Mouse (Mus musculus): ENCODE measurements around the gene Slc17a9. TPM values are rescaled to one million over a fixed set of nuclear protein-coding genes. Genes with fewer than 3 reads are reported as not detected.
A peak's percentile ranks its signal among the peaks of the same experiment; 100 is the strongest.

Gene Slc17a9
- polyA plus RNA-seq, 1 experiment from 2014 or later = 0.59 TPM

GRCm38 (mm10) chr2:180755896-180756295, 30.8 kb downstream of the Slc17a9 start:
- Histone ChIP-seq H3K4me2 (no peak overlapping the region), H3K27me3 (replicated peaks) (peaks cover 43% of the 10 kb centered on the region), H3K9ac (no peak overlapping the region), H3K27ac (ENCODE audit: poor library complexity, severe bottlenecking) (no peak overlapping the region), H3K9me3 (replicated peaks) (no peaks in the 10 kb centered on the region), H3K4me1 (replicated peaks) (no peaks in the 10 kb centered on the region), H3K4me3 (no peak overlapping the region), H3K36me3 (no peaks in the 10 kb centered on the region)
- WGBS = 2% methylated on average over 8 of the region's 8 CpGs
- no peak for ATAC-seq (ENCODE audit: insufficient number of reproducible peaks, low FRiP score)

GRCm38 (mm10) chr2:180756786-180757185, 31.7 kb downstream of the Slc17a9 start:
- no peak overlapping the region for H3K9ac ChIP-seq
- no peak for ATAC-seq (ENCODE audit: insufficient number of reproducible peaks, low FRiP score)

GRCm38 (mm10) chr2:180758513-180759263, 33.6 kb downstream of the Slc17a9 start:
- Histone ChIP-seq H3K27me3 (replicated peaks) (peaks cover 54% of the 10 kb centered on the region), H3K4me3 (no peak overlapping the region), H3K9ac (no peak overlapping the region), H3K36me3 (no peaks in the 10 kb centered on the region), H3K9me3 (replicated peaks) (no peaks in the 10 kb centered on the region), H3K4me1 (replicated peaks) (no peaks in the 10 kb centered on the region), H3K27ac (ENCODE audit: poor library complexity, severe bottlenecking) (no peak overlapping the region), H3K4me2 (no peak overlapping the region)
- ATAC-seq (ENCODE audit: insufficient number of reproducible peaks, low FRiP score) = no peak
- 57% methylated on average over 15 of the region's 15 CpGs for WGBS

More at GRCm38 (mm10) chr2:180756786-180757185, 31.7 kb downstream of the Slc17a9 start:
- Histone ChIP-seq H3K36me3 (no peaks in the 10 kb centered on the region), H3K4me3 (no peak overlapping the region), H3K27me3 (replicated peaks) (peaks cover 49% of the 10 kb centered on the region), H3K4me1 (replicated peaks) (no peaks in the 10 kb centered on the region), H3K9me3 (replicated peaks) (no peaks in the 10 kb centered on the region), H3K4me2 (no peak overlapping the region), H3K27ac (ENCODE audit: poor library complexity, severe bottlenecking) (no peak overlapping the region)
- WGBS = 40% methylated on average over 2 of the region's 2 CpGs

- Histone ChIP-seq H3K36me3 (no peaks in the 10 kb centered on the region), H3K4me1 (replicated peaks) (no peaks in the 10 kb centered on the region), H3K4me2 (no peak overlapping the region), H3K9ac (no peak overlapping the region), H3K9me3 (replicated peaks) (no peaks in the 10 kb centered on the region), H3K4me3 (no peak overlapping the region), H3K27ac (ENCODE audit: poor library complexity, severe bottlenecking) (no peak overlapping the region), H3K27me3 (replicated peaks) (peaks cover 48% of the 10 kb centered on the region)
- WGBS = 78% methylated on average over 11 of the region's 11 CpGs
- ATAC-seq (ENCODE audit: insufficient number of reproducible peaks, low FRiP score) = no peak
These were observed 39.9 kb downstream of the Slc17a9 start for GRCm38 (mm10) chr2:180764986-180765385.

- no peak for ATAC-seq (ENCODE audit: insufficient number of reproducible peaks, low FRiP score)
- Histone ChIP-seq H3K9me3 (replicated peaks) (no peaks in the 10 kb centered on the region), H3K27ac (ENCODE audit: poor library complexity, severe bottlenecking) (no peak overlapping the region), H3K27me3 (replicated peaks) (peaks cover 55% of the 10 kb centered on the region), H3K36me3 (no peaks in the 10 kb centered on the region), H3K9ac (no peak overlapping the region), H3K4me1 (replicated peaks) (no peaks in the 10 kb centered on the region), H3K4me3 (no peak overlapping the region), H3K4me2 (no peak overlapping the region)
- WGBS = 61% methylated on average over 7 of the region's 7 CpGs
These were observed 40.6 kb downstream of the Slc17a9 start for GRCm38 (mm10) chr2:180765713-180766112.

- H3K27me3 ChIP-seq (replicated peaks) = peaks cover 96% of the 10 kb centered on the region
- H3K4me1 ChIP-seq (replicated peaks) = peaks cover 7% of the 10 kb centered on the region; the same call in 1 of the 2 replicates
- no peak overlapping the region for H3K27ac ChIP-seq (ENCODE audit: poor library complexity, severe bottlenecking)
- no peaks in the 10 kb centered on the region for H3K36me3 ChIP-seq
- no peak for ATAC-seq (ENCODE audit: insufficient number of reproducible peaks, low FRiP score)
- no peaks in the 10 kb centered on the region for H3K9me3 ChIP-seq (replicated peaks)
- H3K4me2 ChIP-seq = no peak overlapping the region
- no peak overlapping the region for H3K4me3 ChIP-seq
- H3K9ac ChIP-seq = no peak overlapping the region
- 3% methylated on average over 12 of the region's 12 CpGs for WGBS
These were observed 50.2 kb downstream of the Slc17a9 start for GRCm38 (mm10) chr2:180775223-180775622.

GRCm38 (mm10) chr2:180775641-180776040, 50.6 kb downstream of the Slc17a9 start:
- Histone ChIP-seq H3K4me1 (replicated peaks) (peaks cover 7% of the 10 kb centered on the region; the same call in 1 of the 2 replicates), H3K27me3 (replicated peaks) (peaks cover 94% of the 10 kb centered on the region), H3K27ac (ENCODE audit: poor library complexity, severe bottlenecking) (no peak overlapping the region), H3K36me3 (no peaks in the 10 kb centered on the region), H3K9ac (no peak overlapping the region), H3K4me2 (no peak overlapping the region), H3K4me3 (no peak overlapping the region), H3K9me3 (replicated peaks) (no peaks in the 10 kb centered on the region)
- no peak for ATAC-seq (ENCODE audit: insufficient number of reproducible peaks, low FRiP score)
- 4% methylated on average over 15 of the region's 15 CpGs for WGBS

GRCm38 (mm10) chr2:180776793-180777192, 51.7 kb downstream of the Slc17a9 start, which contains the start of gene Bhlhe23:
Gene Bhlhe23 (minus strand): TSS chr2:180776900.
- H3K27me3 ChIP-seq (replicated peaks) = peaks cover 94% of the 10 kb centered on the region
- no peak for ATAC-seq (ENCODE audit: insufficient number of reproducible peaks, low FRiP score)
- H3K9me3 ChIP-seq (replicated peaks) = no peaks in the 10 kb centered on the region
- H3K4me3 ChIP-seq = peak within 1 kb of the TSS; percentile 12
- H3K4me2 ChIP-seq = peak within 1 kb of the TSS; percentile 49
- H3K9ac ChIP-seq = no peak within 1 kb of the TSS
- no peak within 1 kb of the TSS for H3K27ac ChIP-seq (ENCODE audit: poor library complexity, severe bottlenecking)
- no peaks in the 10 kb centered on the region for H3K36me3 ChIP-seq
- WGBS = 2% methylated on average over 28 of the region's 28 CpGs
- H3K4me1 ChIP-seq (replicated peaks) = peaks cover 7% of the 10 kb centered on the region; the same call in 1 of the 2 replicates

- 22% methylated on average over 12 of the region's 12 CpGs for WGBS
- ATAC-seq (ENCODE audit: insufficient number of reproducible peaks, low FRiP score) = 0 out of 2 replicates have a peak, but pooled peaks have one; percentile 39
These were observed 54.4 kb downstream of the Slc17a9 start for GRCm38 (mm10) chr2:180779226-180780104.

GRCm38 (mm10) chr2:180780282-180780681, 55.2 kb downstream of the Slc17a9 start:
- ATAC-seq (ENCODE audit: insufficient number of reproducible peaks, low FRiP score) = no peak
- H3K9ac ChIP-seq = no peak overlapping the region
- no peak overlapping the region for H3K4me3 ChIP-seq
- WGBS = 7% methylated on average over 2 of the region's 2 CpGs
- H3K27me3 ChIP-seq (replicated peaks) = peaks cover 70% of the 10 kb centered on the region
- no peaks in the 10 kb centered on the region for H3K36me3 ChIP-seq
- H3K4me2 ChIP-seq = no peak overlapping the region
- no peaks in the 10 kb centered on the region for H3K9me3 ChIP-seq (replicated peaks)
- no peak overlapping the region for H3K27ac ChIP-seq (ENCODE audit: poor library complexity, severe bottlenecking)
- peaks cover 7% of the 10 kb centered on the region; the same call in 1 of the 2 replicates for H3K4me1 ChIP-seq (replicated peaks)

More at GRCm38 (mm10) chr2:180779226-180780104, 54.4 kb downstream of the Slc17a9 start:
- H3K4me1 ChIP-seq (replicated peaks) = peaks cover 7% of the 10 kb centered on the region; the same call in 1 of the 2 replicates
- H3K4me2 ChIP-seq = no peak overlapping the region
- no peaks in the 10 kb centered on the region for H3K36me3 ChIP-seq
- H3K9me3 ChIP-seq (replicated peaks) = no peaks in the 10 kb centered on the region
- H3K9ac ChIP-seq = no peak overlapping the region
- no peak overlapping the region for H3K4me3 ChIP-seq
- peaks cover 70% of the 10 kb centered on the region for H3K27me3 ChIP-seq (replicated peaks)
- no peak overlapping the region for H3K27ac ChIP-seq (ENCODE audit: poor library complexity, severe bottlenecking)

GRCm38 (mm10) chr2:180786732-180787131, 61.7 kb downstream of the Slc17a9 start:
- ATAC-seq (ENCODE audit: insufficient number of reproducible peaks, low FRiP score) = no peak
- peaks cover 49% of the 10 kb centered on the region for H3K27me3 ChIP-seq (replicated peaks)

More at GRCm38 (mm10) chr2:180786732-180787131, 61.7 kb downstream of the Slc17a9 start:
- no peaks in the 10 kb centered on the region for H3K36me3 ChIP-seq
- no peak overlapping the region for H3K9ac ChIP-seq
- no peak overlapping the region for H3K27ac ChIP-seq (ENCODE audit: poor library complexity, severe bottlenecking)
- H3K4me2 ChIP-seq = no peak overlapping the region
- H3K4me1 ChIP-seq (replicated peaks) = peaks cover 17% of the 10 kb centered on the region
- H3K9me3 ChIP-seq (replicated peaks) = no peaks in the 10 kb centered on the region
- no peak overlapping the region for H3K4me3 ChIP-seq
